Mouse (Mus musculus): Measurements from ENCODE around the gene Crkl. TPM values are rescaled to one million over a fixed set of nuclear protein-coding genes. Genes with fewer than 3 reads are reported as not detected.

Crkl gene
- 5.4 and 8.8 TPM in 2 replicates for polyA plus RNA-seq (2012; ENCODE audit: insufficient read depth, low replicate concordance)

DNA sequence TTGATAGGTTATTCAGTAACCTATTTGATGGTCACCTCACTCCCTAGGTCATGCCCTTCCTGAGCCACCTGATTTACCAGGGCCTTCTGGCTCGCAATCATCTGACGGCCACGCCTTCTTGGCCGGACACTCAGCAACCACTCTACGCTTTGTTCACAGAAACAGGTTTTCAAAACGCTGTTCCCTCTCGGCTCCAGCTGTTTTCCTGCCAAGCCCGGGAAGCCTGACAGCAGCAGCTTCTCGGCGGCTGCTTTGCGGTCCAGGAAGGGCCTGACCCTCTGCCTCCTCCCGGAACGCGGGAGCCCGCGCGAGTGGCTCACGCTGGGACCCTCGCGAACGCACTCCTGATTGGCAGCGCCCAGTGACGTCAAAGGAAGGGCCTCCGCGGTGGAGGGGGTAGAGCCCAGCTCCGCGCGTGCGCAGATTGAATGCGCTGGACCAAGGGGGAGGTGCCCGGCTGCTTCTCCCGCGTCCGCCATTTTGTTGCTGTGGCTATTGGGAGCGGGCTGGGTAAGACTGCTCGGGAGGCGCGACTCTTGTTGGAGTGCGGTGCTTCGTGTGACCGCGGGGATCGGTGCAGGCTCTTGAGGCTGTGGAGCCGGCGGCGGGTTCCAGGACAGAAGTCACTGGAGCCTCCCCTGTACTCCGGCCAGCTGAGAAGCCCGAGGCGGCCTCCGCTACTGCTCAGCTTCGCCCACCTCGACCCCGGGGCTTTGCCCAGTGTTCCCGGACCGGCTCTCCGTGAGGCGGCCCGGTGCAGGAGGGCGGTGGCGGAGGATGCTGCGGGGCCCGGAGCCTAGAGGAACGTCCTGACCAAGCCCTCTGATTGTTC is at the start of gene Crkl:
TSS of gene Crkl (plus strand) at position 447 of the 832 bp plus-strand sequence.
- Histone ChIP-seq H3K4me1 (peaks cover 30% of the 10 kb centered on the region), H3K9me3 (peaks cover 2% of the 10 kb centered on the region), H3K36me3 (replicated peaks; ENCODE audit: low read length) (peaks cover 18% of the 10 kb centered on the region), H3K27me3 (replicated peaks) (peaks cover 3% of the 10 kb centered on the region), H3K4me3 (replicated peaks) (peak within 1 kb of the TSS; percentile 100)
- TF ChIP-seq FLI1 (IDR thresholded peaks at IDR 0.05; ENCODE audit: low read length) (no peak), GATA1 (IDR thresholded peaks at IDR 0.05; ENCODE audit: borderline replicate concordance, low read length) (no peak)

DNA sequence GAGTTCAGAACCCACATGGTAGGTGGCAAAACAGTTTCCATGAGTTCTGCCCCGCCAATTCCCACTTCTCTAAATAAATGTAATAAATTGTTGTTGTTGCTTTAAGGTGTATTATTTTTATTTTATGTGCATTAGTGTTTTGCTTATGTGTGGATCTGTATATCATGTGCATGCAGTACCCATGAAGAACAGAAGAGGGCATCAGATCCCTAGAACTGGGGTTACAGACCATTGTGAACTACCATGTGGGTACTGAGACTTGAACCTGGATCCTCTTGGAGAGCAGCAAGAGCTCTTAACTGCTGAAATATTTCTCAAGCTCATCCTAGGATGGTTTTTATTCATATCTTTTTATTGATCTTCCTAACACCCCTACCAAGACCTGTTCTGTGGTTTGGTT is 48.9 kb upstream of the Crkl start:
- TF ChIP-seq FLI1 (IDR thresholded peaks at IDR 0.05; ENCODE audit: low read length): no peak
- TF ChIP-seq GATA1 (IDR thresholded peaks at IDR 0.05; ENCODE audit: borderline replicate concordance, low read length): no peak
- Histone ChIP-seq H3K4me1 (peaks cover 71% of the 10 kb centered on the region), H3K36me3 (replicated peaks; ENCODE audit: low read length) (peaks cover 20% of the 10 kb centered on the region), H3K27me3 (replicated peaks) (no peaks in the 10 kb centered on the region), H3K9me3 (no peaks in the 10 kb centered on the region), H3K4me3 (replicated peaks) (no peak overlapping the region)

DNA sequence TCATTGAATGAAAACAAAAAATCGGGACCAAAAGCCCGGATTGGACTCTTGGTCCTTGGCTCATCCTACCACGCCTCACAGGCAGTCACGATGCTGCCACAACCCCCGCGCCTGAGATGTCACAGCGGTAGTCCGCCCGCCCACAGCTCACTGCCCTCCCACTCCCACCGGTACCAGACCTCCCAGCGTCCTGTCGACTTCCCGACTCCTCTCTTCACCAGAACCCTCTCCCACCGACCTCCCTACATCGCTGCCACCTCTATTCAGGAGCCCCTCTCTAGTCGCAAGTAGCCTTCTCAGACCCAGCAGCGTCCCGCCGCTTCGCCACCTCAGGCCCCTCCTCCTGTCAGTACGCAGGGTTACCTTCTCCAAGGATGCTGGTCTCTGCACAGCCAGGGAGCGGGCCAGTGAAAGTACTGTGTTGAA is 46.5 kb upstream of the Crkl start:
- H3K27me3 ChIP-seq (replicated peaks): no peaks in the 10 kb centered on the region
- H3K36me3 ChIP-seq (replicated peaks; ENCODE audit: low read length): peaks cover 42% of the 10 kb centered on the region
- no peaks in the 10 kb centered on the region for H3K9me3 ChIP-seq
- peak overlapping the region; percentile 99 for H3K4me3 ChIP-seq (replicated peaks)
- no peak for TF ChIP-seq GATA1 (IDR thresholded peaks at IDR 0.05; ENCODE audit: borderline replicate concordance, low read length)
- no peak for TF ChIP-seq FLI1 (IDR thresholded peaks at IDR 0.05; ENCODE audit: low read length)
- peaks cover 71% of the 10 kb centered on the region for H3K4me1 ChIP-seq

DNA sequence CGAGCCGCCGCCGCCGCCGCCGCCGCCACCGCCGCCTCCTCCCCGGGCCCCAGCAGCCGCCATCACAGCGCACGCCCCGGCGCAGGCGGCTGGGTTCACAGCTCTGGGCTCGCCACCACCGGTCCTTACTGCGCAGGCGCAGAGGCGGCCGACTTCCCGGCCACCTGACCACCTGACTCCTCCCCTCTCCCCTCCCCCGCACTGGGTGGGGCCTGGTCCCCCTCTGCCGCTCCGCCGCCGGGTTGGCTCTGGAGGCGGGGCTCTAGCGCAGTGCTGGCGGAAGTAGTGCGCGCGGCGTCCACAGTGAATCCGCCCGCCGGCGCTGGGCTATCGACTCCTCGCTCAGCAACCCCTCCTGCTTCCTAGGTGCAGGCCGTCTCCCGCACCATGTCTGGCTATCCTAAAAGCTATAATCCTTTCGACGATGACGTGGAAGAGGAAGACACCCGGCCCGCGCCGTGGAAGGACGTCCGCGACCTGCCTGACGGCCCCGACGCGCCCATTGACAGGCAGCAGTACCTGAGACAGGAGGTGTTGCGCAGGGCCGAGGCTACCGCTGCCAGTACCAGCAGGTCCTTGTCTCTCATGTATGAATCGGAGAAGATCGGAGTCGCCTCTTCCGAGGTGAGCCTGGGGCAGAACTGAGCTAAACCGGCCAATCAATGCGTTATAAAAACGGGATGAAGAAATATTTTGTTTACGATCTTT is 45.9 kb upstream of the Crkl start, which contains the start of the genes Snap29 and Pi4ka:
TSS of gene Snap29 (plus strand) at position 251 of the 708 bp plus-strand sequence.
TSS of gene Pi4ka (minus strand) at position 579 of the 708 bp plus-strand sequence.
- H3K27me3 ChIP-seq (replicated peaks): no peaks in the 10 kb centered on the region
- H3K4me3 ChIP-seq (replicated peaks): peak within 1 kb of the TSS; percentile 99
- TF ChIP-seq FLI1 (IDR thresholded peaks at IDR 0.05; ENCODE audit: low read length): no peak
- no peak for TF ChIP-seq GATA1 (IDR thresholded peaks at IDR 0.05; ENCODE audit: borderline replicate concordance, low read length)
- no peaks in the 10 kb centered on the region for H3K9me3 ChIP-seq
- H3K4me1 ChIP-seq: peaks cover 73% of the 10 kb centered on the region
- peaks cover 42% of the 10 kb centered on the region for H3K36me3 ChIP-seq (replicated peaks; ENCODE audit: low read length)

DNA sequence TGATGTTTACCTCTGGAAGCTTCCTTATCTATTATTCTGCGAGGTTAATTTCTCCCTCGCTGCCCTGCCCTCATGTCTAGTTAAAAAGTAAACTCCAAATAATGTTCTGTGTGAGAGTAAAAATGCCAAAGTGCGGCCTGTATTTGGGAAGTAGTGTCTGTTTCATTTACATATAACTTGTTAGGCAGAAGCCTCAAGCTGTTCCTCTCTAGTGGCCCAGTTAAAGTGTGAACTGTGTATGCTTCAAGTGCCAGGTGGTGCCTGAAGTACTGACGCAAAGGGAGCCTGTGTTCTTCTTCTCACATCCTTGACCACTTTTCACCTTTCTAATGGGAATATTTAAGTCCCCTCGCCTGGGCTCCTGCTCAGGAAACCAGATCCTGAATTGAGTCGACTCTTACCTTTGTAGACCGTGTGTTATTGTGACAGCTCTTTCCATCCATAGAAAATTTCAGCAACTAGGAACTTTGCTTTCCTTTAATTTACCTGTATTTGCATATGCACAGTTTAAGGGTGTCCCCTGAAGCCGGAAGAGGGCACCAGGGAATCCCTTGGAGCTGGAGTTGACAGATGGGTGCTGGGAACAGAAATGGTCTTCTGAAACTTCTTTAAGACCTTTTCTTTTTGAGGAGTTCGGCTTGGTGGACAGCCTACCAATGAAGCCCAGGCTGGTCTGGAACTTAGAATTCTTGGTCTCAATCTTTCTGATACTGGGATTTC is 45.1 kb upstream of the Crkl start:
- H3K4me3 ChIP-seq (replicated peaks): peak overlapping the region; percentile 99
- peaks cover 46% of the 10 kb centered on the region for H3K36me3 ChIP-seq (replicated peaks; ENCODE audit: low read length)
- TF ChIP-seq GATA1 (IDR thresholded peaks at IDR 0.05; ENCODE audit: borderline replicate concordance, low read length): no peak
- TF ChIP-seq FLI1 (IDR thresholded peaks at IDR 0.05; ENCODE audit: low read length): no peak
- no peaks in the 10 kb centered on the region for H3K9me3 ChIP-seq
- peaks cover 73% of the 10 kb centered on the region for H3K4me1 ChIP-seq
- H3K27me3 ChIP-seq (replicated peaks): no peaks in the 10 kb centered on the region

DNA sequence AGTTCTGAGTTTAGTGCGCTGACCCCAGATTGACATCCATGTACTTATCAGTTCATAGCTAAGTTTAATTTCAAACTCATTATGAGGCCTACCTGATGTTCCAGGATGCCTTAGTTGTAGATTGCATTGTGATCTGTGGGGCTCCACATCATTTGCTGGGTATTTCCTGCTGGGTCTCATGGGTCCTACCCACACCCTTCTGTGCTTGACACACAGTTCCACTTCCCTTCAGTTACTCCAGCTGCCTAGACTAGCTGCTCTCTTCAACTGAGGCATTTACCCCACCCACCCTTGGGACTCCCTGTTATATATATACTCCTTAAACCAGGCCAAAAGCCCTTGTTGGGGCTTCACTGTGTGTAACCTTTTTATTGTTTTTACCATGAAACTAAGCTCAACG is 42.7 kb upstream of the Crkl start:
- no peak for TF ChIP-seq FLI1 (IDR thresholded peaks at IDR 0.05; ENCODE audit: low read length)
- no peak for TF ChIP-seq GATA1 (IDR thresholded peaks at IDR 0.05; ENCODE audit: borderline replicate concordance, low read length)
- Histone ChIP-seq H3K9me3 (no peaks in the 10 kb centered on the region), H3K4me3 (replicated peaks) (peak overlapping the region; percentile 90), H3K4me1 (peaks cover 76% of the 10 kb centered on the region), H3K36me3 (replicated peaks; ENCODE audit: low read length) (peaks cover 47% of the 10 kb centered on the region), H3K27me3 (replicated peaks) (no peaks in the 10 kb centered on the region)

DNA sequence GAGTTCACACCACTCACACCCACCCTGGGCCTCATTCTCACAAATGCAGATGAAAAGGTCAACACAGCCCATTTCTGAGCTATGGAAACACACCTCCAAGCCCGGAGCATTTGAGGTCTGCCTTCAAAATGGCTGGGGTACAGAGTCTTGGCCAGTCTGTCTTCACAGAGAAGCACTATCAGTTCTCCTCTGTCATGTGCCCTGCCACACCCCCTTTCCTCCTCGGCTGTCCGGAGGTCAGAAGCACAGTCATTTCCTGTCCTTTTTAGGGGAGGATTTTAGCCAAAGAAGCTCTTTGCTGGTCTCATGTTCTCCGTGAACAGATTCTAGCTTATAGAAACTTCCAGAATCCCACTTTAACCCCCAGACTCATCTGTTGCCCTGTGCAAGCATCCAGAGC is 41.6 kb upstream of the Crkl start:
- no peaks in the 10 kb centered on the region for H3K27me3 ChIP-seq (replicated peaks)
- TF ChIP-seq GATA1 (IDR thresholded peaks at IDR 0.05; ENCODE audit: borderline replicate concordance, low read length) (no peak), FLI1 (IDR thresholded peaks at IDR 0.05; ENCODE audit: low read length) (no peak)
- peaks cover 65% of the 10 kb centered on the region for H3K4me1 ChIP-seq
- peak overlapping the region; percentile 90 for H3K4me3 ChIP-seq (replicated peaks)
- peaks cover 55% of the 10 kb centered on the region for H3K36me3 ChIP-seq (replicated peaks; ENCODE audit: low read length)
- H3K9me3 ChIP-seq: peaks cover under 1% of the 10 kb centered on the region

DNA sequence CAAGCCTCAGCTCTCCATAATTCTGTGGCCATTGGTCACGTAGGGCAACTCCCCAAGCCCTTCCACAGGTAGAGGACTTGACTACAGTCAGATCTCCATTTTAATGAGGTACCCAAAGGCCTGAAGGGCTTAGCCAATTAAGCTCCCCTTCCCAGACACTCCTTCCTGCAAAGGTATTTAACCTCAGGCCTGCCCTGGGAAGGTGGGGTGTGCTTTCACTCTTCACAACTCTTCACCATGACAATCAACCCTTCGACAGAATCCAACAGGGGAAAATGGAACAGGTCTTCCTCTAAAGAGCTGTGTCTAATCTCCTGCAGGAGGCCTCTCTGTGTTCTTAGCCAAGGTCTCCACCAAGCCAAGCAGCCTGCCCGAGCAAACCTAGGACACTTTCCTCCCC is 28.8 kb upstream of the Crkl start:
- no peak for TF ChIP-seq GATA1 (IDR thresholded peaks at IDR 0.05; ENCODE audit: borderline replicate concordance, low read length)
- no peak for TF ChIP-seq FLI1 (IDR thresholded peaks at IDR 0.05; ENCODE audit: low read length)
- no peaks in the 10 kb centered on the region for H3K27me3 ChIP-seq (replicated peaks)
- no peak overlapping the region for H3K4me3 ChIP-seq (replicated peaks)
- H3K36me3 ChIP-seq (replicated peaks; ENCODE audit: low read length): peaks cover 94% of the 10 kb centered on the region
- no peaks in the 10 kb centered on the region for H3K9me3 ChIP-seq
- peaks cover 28% of the 10 kb centered on the region for H3K4me1 ChIP-seq

DNA sequence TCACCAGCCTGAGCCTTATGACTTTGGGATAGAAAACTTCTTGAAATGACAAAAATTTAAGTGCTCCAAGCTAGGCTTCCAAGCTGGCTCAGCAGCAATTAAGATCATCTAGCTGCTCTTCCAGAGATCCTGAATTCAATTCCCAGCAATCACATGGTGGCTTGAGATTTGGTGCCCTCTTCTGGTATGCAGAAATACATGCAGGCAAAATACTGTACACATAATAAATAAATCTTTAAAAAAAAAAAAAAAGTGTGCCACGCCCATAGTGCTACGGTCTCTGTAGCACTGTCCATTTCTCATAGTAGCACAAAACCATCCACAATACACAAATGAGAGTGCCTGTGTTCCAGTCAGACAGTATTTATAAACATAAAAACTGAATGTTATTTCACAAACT is 19.2 kb upstream of the Crkl start:
- no peak for TF ChIP-seq GATA1 (IDR thresholded peaks at IDR 0.05; ENCODE audit: borderline replicate concordance, low read length)
- TF ChIP-seq FLI1 (IDR thresholded peaks at IDR 0.05; ENCODE audit: low read length): no peak

More for the DNA sequence above, 19.2 kb upstream of the Crkl start:
- Histone ChIP-seq H3K36me3 (replicated peaks; ENCODE audit: low read length) (peaks cover 50% of the 10 kb centered on the region), H3K27me3 (replicated peaks) (peaks cover 2% of the 10 kb centered on the region), H3K4me3 (replicated peaks) (no peak overlapping the region), H3K9me3 (no peaks in the 10 kb centered on the region), H3K4me1 (peaks cover 13% of the 10 kb centered on the region)

Measured in megakaryocyte, embryonic 14.5 days (primary cell).